Mouse (Mus musculus) cerebellum, adult 2 months (tissue): ENCODE results near the gene Ube2s.

ENCODE experiments used
- CTCF ChIP-seq: fragments of 200-500 bp; IDR thresholded peaks from 2 replicates; pipeline ENCODE4 v1.5.1; 2011; ENCODE audit warnings: low read depth, mild to moderate bottlenecking, control low read depth, low read length, moderate library complexity, borderline replicate concordance; ENCODE audit not compliant: insufficient read depth
- POLR2A ChIP-seq: fragments of 200-500 bp; IDR thresholded peaks from 2 replicates; pipeline ENCODE4 v1.6.1; 2011; ENCODE audit warnings: low read length, control low read depth, borderline replicate concordance; ENCODE audit not compliant: insufficient read depth

DNA sequence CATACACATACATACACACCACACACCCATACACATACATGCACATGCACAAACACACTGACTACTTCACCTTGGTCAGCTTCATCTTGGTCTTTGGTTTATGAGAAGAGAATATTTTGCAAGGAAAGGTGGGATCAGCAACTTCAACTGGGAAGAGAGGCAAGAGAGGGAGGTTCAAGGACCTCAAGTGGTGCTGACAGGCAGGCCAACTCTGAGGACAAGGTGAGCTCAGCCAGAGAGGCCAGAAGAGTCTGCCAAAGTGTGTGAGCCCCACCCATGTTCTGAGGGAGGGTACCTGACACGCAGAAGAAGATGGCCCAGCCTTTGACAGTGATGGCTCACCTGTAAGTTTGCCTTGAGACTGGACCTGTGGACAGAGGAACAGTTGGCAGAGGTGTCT is 52.7 kb downstream of the Ube2s start:
- TF ChIP-seq CTCF (no peak), POLR2A (no peak)
